Mouse (Mus musculus) hindbrain, postnatal 0 days (tissue): ENCODE results near the gene Hnrnpa3. TPM values are rescaled to one million over a fixed set of nuclear protein-coding genes. Genes with fewer than 3 reads are reported as not detected.

Source experiments
- ATAC-seq: fragments of 200-750 bp; cut with Nextera tagmentation; 2 replicates; pipeline ENCODE4 v1.8.0; 2017; ENCODE audit warnings: mild to moderate bottlenecking, moderate TSS enrichment, moderate library complexity
- DNase-seq: peaks from one replicate; pipeline ENCODE4 v3.0.0-alpha.2; 2015; ENCODE audit warnings: low spot score
- H3K27ac ChIP-seq: fragments of 300-500 bp; sonication (generic); 2 replicates; pipeline ENCODE4 v1.5.1; 2014; ENCODE audit warnings: mild to moderate bottlenecking
- H3K27me3 ChIP-seq: fragments of 300-500 bp; sonication (generic); 2 replicates; pipeline ENCODE4 v1.6.1; 2014; ENCODE audit warnings: low read length, mixed read lengths; ENCODE audit not compliant: insufficient read depth
- H3K36me3 ChIP-seq: fragments of 300-500 bp; sonication (generic); 2 replicates; pipeline ENCODE4 v1.6.1; 2014; ENCODE audit warnings: low read length, mixed read lengths; ENCODE audit not compliant: insufficient read depth
- H3K4me1 ChIP-seq: fragments of 300-500 bp; sonication (generic); 2 replicates; pipeline ENCODE4 v1.6.1; 2014; ENCODE audit warnings: antibody characterized with exemption, low read length, mixed read lengths; ENCODE audit not compliant: insufficient read depth
- H3K4me2 ChIP-seq: fragments of 300-500 bp; sonication (generic); 2 replicates; pipeline ENCODE4 v1.6.1; 2014; ENCODE audit warnings: low read depth, mild to moderate bottlenecking, low read length, moderate library complexity, mixed read lengths
- H3K4me3 ChIP-seq: fragments of 300-500 bp; sonication (generic); 2 replicates; pipeline ENCODE4 v1.5.1; 2014; ENCODE audit warnings: low read length
- H3K9ac ChIP-seq: fragments of 300-500 bp; sonication (generic); replicated peaks from 2 replicates; pipeline ENCODE4 v1.6.1; 2014; ENCODE audit warnings: mild to moderate bottlenecking, low read length, moderate library complexity, mixed read lengths
- H3K9me3 ChIP-seq: fragments of 300-500 bp; sonication (generic); 2 replicates; pipeline ENCODE4 v1.6.1; 2016; ENCODE audit warnings: low read length, mixed read lengths
- CTCF ChIP-seq: IDR thresholded peaks from 2 replicates; pipeline ENCODE4 v1.5.1; 2016; ENCODE audit warnings: antibody characterized with exemption, control low read depth, low read depth
- WGBS: fragments of 180-500 bp; shearing (Covaris S2); extraction: QIAGEN DNeasy Blood & Tissue Kit; methylation state at CpG from one replicate; pipeline ENCODE4 v1.1.7; 2014; 5-methylcytosine and 5-hydroxymethylcytosine counted together
- polyA plus RNA-seq: library from polyadenylated mRNA; unstranded; fragments of >200 nt; fragmentation: Nextera tagmentation; extraction: Ambion mirVana; gene quantifications from 2 replicates; pipeline ENCODE4 v1.2.1, GENCODE M21; 2015
- total RNA-seq: library from RNA; depleted of rRNA; stranded (reverse); fragments of >200 nt; gene quantifications from 2 replicates; pipeline ENCODE4 v1.2.3, GENCODE M21; 2014

Hnrnpa3 gene
- total and polyA plus RNA-seq, 2 experiments from 2014 or later: 64.9 to 131 TPM

DNA sequence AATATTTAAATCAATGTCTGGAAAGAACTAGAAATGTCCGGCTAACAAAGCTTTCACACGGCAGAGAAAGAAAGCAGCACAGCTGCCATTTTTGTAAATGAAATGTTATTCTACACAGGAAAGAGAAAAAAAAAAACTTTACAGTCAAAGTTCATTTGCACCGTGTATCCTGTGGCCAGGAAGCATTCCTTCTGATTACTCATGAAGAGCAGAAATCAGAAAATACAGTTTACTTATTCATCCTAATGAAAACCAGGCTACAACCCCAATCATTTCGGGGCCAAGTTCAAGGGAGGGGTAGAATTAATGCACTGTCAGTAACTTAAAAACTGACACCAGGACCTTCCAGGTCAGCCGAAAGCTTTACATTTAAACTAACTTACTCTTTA is 43.5 kb downstream of the Hnrnpa3 start:
- H3K4me3 ChIP-seq: peak overlapping the region; percentile 44
- H3K4me2 ChIP-seq: peak overlapping the region; percentile 73
- no peak for DNase-seq
- H3K36me3 ChIP-seq: no peaks in the 10 kb centered on the region
- no peaks in the 10 kb centered on the region for H3K9me3 ChIP-seq
- WGBS: 37% methylated on average over 5 of the region's 5 CpGs
- H3K4me1 ChIP-seq: peaks cover 7% of the 10 kb centered on the region; the same call in 1 of the 2 replicates
- no peak for TF ChIP-seq CTCF
- peak overlapping the region; percentile 82; the same call in 1 of the 2 replicates for H3K27ac ChIP-seq
- no peak overlapping the region; the same call in 1 of the 2 replicates for H3K9ac ChIP-seq
- no peaks in the 10 kb centered on the region; the same call in 1 of the 2 replicates for H3K27me3 ChIP-seq
- no peak for ATAC-seq

DNA sequence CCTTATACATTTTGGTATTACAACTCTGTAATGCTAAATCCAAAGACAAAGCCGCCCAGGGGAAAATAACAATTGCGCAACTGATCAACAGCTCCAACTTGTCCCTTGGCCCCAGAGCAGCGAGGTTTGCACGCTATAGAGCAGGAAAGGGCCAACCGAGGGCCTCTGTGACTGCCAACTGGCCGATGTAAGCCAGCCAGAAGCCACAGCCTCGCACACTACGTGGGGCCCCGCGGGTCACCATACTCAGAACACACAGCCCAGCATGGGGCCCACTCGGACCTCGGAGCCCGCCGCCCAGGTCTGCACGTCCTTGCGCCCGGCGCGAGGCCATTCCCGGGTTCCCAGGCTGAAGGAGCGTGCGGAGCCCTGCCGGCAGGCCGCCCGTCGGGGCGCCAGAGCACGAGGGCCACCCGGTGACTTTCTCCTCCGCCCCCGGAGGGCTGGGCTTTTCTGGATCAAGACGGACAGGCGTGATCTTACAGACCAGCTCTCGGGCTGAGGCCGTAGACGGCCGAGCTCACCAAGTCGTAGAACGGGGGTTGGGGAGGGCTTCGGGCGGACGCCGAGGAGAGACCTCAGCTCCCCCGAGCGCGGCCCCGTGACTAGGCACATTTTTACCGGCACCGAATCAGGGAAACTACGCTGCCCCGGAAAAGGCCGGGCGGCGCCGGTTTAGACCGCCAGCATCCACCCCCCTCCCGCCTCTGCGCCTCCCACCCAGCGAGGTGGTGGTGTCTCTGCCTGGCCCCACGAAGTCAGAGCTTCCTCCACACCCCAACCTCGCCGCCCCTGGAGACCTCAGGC is 44.5 kb downstream of the Hnrnpa3 start:
- peaks cover 7% of the 10 kb centered on the region; the same call in 1 of the 2 replicates for H3K4me1 ChIP-seq
- DNase-seq (peak; percentile 94), ATAC-seq (peak; percentile 87)
- H3K4me2 ChIP-seq: peak overlapping the region; percentile 73
- H3K4me3 ChIP-seq: peak overlapping the region; percentile 44
- no peaks in the 10 kb centered on the region; the same call in 1 of the 2 replicates for H3K27me3 ChIP-seq
- TF ChIP-seq CTCF: no peak
- no peaks in the 10 kb centered on the region for H3K36me3 ChIP-seq
- H3K9me3 ChIP-seq: no peaks in the 10 kb centered on the region
- H3K27ac ChIP-seq: peak overlapping the region; percentile 82
- peak overlapping the region; percentile 57 for H3K9ac ChIP-seq
- WGBS: under 1% methylated on average over 62 of the region's 62 CpGs

GRCm38 (mm10) chr2:75704234-75705161 is 45.4 kb downstream of the Hnrnpa3 start, which contains the start of gene Nfe2l2:
Gene Nfe2l2 (minus strand): TSS chr2:75704641.
- H3K4me1 ChIP-seq: peaks cover 7% of the 10 kb centered on the region; the same call in 1 of the 2 replicates
- peak within 1 kb of the TSS; percentile 73 for H3K4me2 ChIP-seq
- peak within 1 kb of the TSS; percentile 82 for H3K27ac ChIP-seq
- 1% methylated on average over 52 of the region's 58 CpGs for WGBS
- ATAC-seq (peak; percentile 90), DNase-seq (peak; percentile 85)
- peak; percentile 43 for TF ChIP-seq CTCF
- no peaks in the 10 kb centered on the region for H3K9me3 ChIP-seq
- no peaks in the 10 kb centered on the region for H3K36me3 ChIP-seq
- peak within 1 kb of the TSS; percentile 44 for H3K4me3 ChIP-seq
- H3K9ac ChIP-seq: peak within 1 kb of the TSS; percentile 57
- no peaks in the 10 kb centered on the region; the same call in 1 of the 2 replicates for H3K27me3 ChIP-seq

DNA sequence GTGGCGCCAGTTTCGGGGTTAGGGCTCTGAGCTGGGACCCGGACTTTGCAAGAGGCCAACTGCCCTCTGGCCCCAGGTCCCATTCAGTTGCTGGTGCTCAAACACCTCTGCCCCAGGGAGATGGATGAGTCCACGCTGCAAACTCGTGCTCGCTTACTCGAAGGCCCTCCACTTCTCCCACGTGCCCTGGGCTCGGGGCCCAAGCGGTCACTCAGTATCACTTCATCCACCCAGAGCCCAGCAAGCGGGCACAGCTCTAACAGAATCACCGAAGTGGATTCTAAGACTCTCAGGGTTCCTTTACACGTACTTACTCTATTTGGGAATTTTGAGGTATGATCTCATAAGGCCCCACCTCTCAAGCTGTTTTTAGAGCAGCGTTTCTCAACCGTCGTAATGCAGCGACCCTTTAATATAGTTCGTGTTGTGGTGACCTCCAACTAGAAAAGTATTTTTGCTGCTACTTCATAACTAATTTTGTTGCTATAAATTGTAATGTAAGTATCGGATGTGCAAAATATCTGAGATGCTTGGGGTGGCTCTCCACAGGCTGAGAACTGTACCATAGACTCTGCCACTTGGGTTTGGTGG is 46.2 kb downstream of the Hnrnpa3 start:
- H3K27ac ChIP-seq: peak overlapping the region; percentile 41; the same call in 1 of the 2 replicates
- H3K9ac ChIP-seq: peak overlapping the region; percentile 57; the same call in 1 of the 2 replicates
- TF ChIP-seq CTCF: no peak
- no peaks in the 10 kb centered on the region; the same call in 1 of the 2 replicates for H3K27me3 ChIP-seq
- peak overlapping the region; percentile 44 for H3K4me3 ChIP-seq
- DNase-seq: no peak
- H3K4me2 ChIP-seq: peak overlapping the region; percentile 73
- 30% methylated on average over 19 of the region's 19 CpGs for WGBS
- H3K4me1 ChIP-seq: peaks cover 7% of the 10 kb centered on the region; the same call in 1 of the 2 replicates
- H3K36me3 ChIP-seq: no peaks in the 10 kb centered on the region
- ATAC-seq: no peak
- H3K9me3 ChIP-seq: no peaks in the 10 kb centered on the region

DNA sequence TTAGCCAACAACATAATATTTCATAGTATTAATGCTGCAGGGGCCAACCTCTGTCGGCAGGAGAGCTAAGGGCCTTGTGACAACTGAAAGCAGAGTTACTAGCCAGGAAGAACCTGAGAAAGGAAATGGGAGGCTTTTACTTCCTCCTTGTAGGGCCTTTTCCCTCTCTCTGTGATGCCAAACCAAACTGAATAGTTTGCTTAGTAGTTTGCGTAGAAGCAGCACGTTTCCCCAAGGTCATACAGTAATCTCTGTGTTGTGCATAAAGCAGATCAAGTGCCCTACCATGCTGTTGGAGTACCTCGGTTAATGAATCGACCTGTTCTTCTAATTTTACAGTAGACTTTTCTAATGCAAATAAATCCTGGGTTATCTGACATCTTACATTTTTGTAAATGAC is 47.4 kb downstream of the Hnrnpa3 start:
- Histone ChIP-seq H3K9ac (no peak overlapping the region), H3K9me3 (no peaks in the 10 kb centered on the region), H3K36me3 (no peaks in the 10 kb centered on the region), H3K4me1 (peaks cover 7% of the 10 kb centered on the region; the same call in 1 of the 2 replicates), H3K27me3 (no peaks in the 10 kb centered on the region; the same call in 1 of the 2 replicates), H3K4me3 (no peak overlapping the region), H3K27ac (no peak overlapping the region), H3K4me2 (no peak overlapping the region)
- 52% methylated on average over 5 of the region's 5 CpGs for WGBS
- DNase-seq (no peak), ATAC-seq (no peak)
- TF ChIP-seq CTCF: no peak

DNA sequence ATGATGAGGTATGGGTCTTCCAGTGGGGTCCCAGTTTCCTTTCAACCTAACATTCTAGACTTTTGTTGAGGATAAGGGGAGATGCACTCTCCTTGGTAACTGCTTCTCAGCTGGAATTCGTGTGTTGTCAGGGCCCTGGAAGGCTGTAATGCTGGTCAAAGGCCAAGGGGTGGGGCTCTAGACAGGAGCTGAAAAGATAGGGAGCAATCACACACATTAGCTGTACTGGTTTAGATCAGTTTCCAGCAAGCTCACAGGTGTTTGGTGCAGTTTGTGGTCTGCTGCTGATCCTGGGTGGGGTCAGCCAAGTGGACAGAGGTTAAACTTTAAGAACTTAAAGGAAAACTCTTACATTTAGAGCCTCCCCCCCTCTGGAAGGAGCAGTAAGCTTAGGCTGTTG is 48.4 kb downstream of the Hnrnpa3 start:
- no peak for ATAC-seq
- Histone ChIP-seq H3K9me3 (no peaks in the 10 kb centered on the region), H3K36me3 (no peaks in the 10 kb centered on the region), H3K4me2 (no peak overlapping the region), H3K9ac (no peak overlapping the region), H3K27me3 (no peaks in the 10 kb centered on the region; the same call in 1 of the 2 replicates), H3K27ac (no peak overlapping the region), H3K4me3 (no peak overlapping the region), H3K4me1 (peaks cover 7% of the 10 kb centered on the region; the same call in 1 of the 2 replicates)
- no peak for DNase-seq
- WGBS: 25% methylated on average over 1 of the region's 1 CpGs
- TF ChIP-seq CTCF: no peak
